ENCODE assay signal across 24 mouse cellular contexts in the genomic region with DNA sequence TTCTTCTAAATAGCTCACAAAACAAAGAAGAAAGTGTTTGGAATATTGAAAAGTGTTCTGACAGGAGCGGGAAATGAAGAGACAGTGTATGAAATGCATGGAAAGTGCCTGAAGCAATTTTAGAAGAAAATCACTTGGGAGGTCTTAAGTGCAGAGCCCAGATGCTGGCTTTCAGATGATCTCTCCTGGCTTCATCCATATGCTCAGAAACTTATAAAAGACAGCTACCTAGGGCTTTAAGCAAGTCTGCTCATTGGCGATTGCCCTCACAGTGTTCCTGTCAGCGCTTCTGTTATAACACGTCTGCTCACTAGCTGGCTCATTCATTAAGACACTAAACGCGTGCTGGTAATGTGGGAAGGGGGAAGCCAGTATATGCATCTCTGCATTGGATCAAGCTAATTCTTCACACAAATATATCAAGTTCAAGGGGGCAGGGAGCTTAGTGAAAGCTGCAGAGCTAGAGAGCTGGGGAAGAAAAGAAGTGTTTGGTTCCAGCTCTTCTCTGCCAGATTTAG.
DNase-seq lines count a peak whose midpoint lies in the region; ATAC-seq lines count a peak whose summit lies in the region.
"Had no signal": no experiment of that assay in that cellular context is flagged by ENCODE, and none has a peak within 500 bp of the region (broad histone marks: within the 10 kb centered on the region; RNA-seq: fewer than 3 reads in every experiment).

No protein-coding gene starts in this region.

- no peak overlapping the region for H3K4me2 ChIP-seq in hindbrain, embryonic 15.5 days
- no peak overlapping the region for H3K4me2 ChIP-seq in hindbrain, embryonic 14.5 days (replicated peaks)
- H3K4me2 ChIP-seq in midbrain, embryonic 16.5 days (ENCODE audit: low read length): no peak overlapping the region
- H3K4me2 ChIP-seq in midbrain, embryonic 11.5 days: no peak overlapping the region
- H3K4me2 ChIP-seq in intestine, embryonic 15.5 days (replicated peaks): no peak overlapping the region
- H3K4me2 ChIP-seq in limb, embryonic 15.5 days: no peak overlapping the region
- H3K4me2 ChIP-seq: hindbrain, embryonic 13.5 days; liver, embryonic 12.5 days; lung, embryonic 14.5 days; midbrain, embryonic 12.5 days had no signal

- ATAC-seq in hindbrain, embryonic 15.5 days (ENCODE audit: low FRiP score, low read depth): peak; percentile 59; the same call in 1 of the 2 replicates
- no peak for ATAC-seq in hindbrain, embryonic 14.5 days (ENCODE audit: low FRiP score)
- ATAC-seq in midbrain, embryonic 16.5 days: peak; percentile 66
- ATAC-seq in midbrain, embryonic 11.5 days (ENCODE audit: low FRiP score): no peak
- ATAC-seq in intestine, embryonic 15.5 days: peak; percentile 20; the same call in 1 of the 2 replicates
- no peak for ATAC-seq in limb, embryonic 15.5 days (ENCODE audit: insufficient number of reproducible peaks, low FRiP score, low TSS enrichment, low read depth)
- ATAC-seq: liver, embryonic 12.5 days; Patski had no signal

- 72% methylated on average over 6 of the region's 6 CpGs for WGBS in hindbrain, embryonic 15.5 days
- 73% methylated on average over 6 of the region's 6 CpGs for WGBS in hindbrain, embryonic 14.5 days
- WGBS in midbrain, embryonic 16.5 days: 66% methylated on average over 6 of the region's 6 CpGs
- WGBS in midbrain, embryonic 11.5 days: 80% methylated on average over 6 of the region's 6 CpGs
- WGBS in intestine, embryonic 15.5 days: 35% methylated on average over 6 of the region's 6 CpGs
- 25% methylated on average over 6 of the region's 6 CpGs for whole genome bisulfite sequencing in limb, embryonic 15.5 days

- no peaks in the 10 kb centered on the region for H3K36me3 ChIP-seq in hindbrain, embryonic 15.5 days
- H3K36me3 ChIP-seq in hindbrain, embryonic 14.5 days (replicated peaks; ENCODE audit: control insufficient read depth, insufficient read depth): no peaks in the 10 kb centered on the region
- H3K36me3 ChIP-seq in midbrain, embryonic 16.5 days (ENCODE audit: control insufficient read depth, insufficient read depth, low read length): no peaks in the 10 kb centered on the region
- H3K36me3 ChIP-seq in midbrain, embryonic 11.5 days (ENCODE audit: control insufficient read depth, insufficient read depth, low read length): no peaks in the 10 kb centered on the region
- no peaks in the 10 kb centered on the region for H3K36me3 ChIP-seq in intestine, embryonic 15.5 days
- no peaks in the 10 kb centered on the region for H3K36me3 ChIP-seq in limb, embryonic 15.5 days
- H3K36me3 ChIP-seq: forebrain, embryonic 10.5 days; hindbrain, embryonic 13.5 days; liver, embryonic 12.5 days; midbrain, embryonic 12.5 days had no signal

- no peaks in the 10 kb centered on the region for H3K4me1 ChIP-seq in hindbrain, embryonic 15.5 days (replicated peaks)
- no peaks in the 10 kb centered on the region for H3K4me1 ChIP-seq in hindbrain, embryonic 14.5 days (replicated peaks; ENCODE audit: control insufficient read depth, insufficient read depth, low read length)
- H3K4me1 ChIP-seq in midbrain, embryonic 16.5 days (ENCODE audit: control insufficient read depth, insufficient read depth, low read length): no peaks in the 10 kb centered on the region
- H3K4me1 ChIP-seq in midbrain, embryonic 11.5 days (ENCODE audit: control insufficient read depth, insufficient read depth, low read length): no peaks in the 10 kb centered on the region
- H3K4me1 ChIP-seq in intestine, embryonic 15.5 days (replicated peaks): peaks cover 3% of the 10 kb centered on the region; the same call in 1 of the 2 replicates
- H3K4me1 ChIP-seq in limb, embryonic 15.5 days: peaks cover 13% of the 10 kb centered on the region; the same call in 1 of the 2 replicates
- H3K4me1 ChIP-seq: forebrain, embryonic 10.5 days; liver, embryonic 12.5 days; midbrain, embryonic 12.5 days had no signal

- no peak overlapping the region for H3K9ac ChIP-seq in hindbrain, embryonic 15.5 days
- H3K9ac ChIP-seq in hindbrain, embryonic 14.5 days: no peak overlapping the region
- no peak overlapping the region for H3K9ac ChIP-seq in midbrain, embryonic 16.5 days (ENCODE audit: low read depth, low read length)
- no peak overlapping the region for H3K9ac ChIP-seq in midbrain, embryonic 11.5 days (ENCODE audit: low read length)
- no peak overlapping the region for H3K9ac ChIP-seq in intestine, embryonic 15.5 days
- no peak overlapping the region for H3K9ac ChIP-seq in limb, embryonic 15.5 days
- H3K9ac ChIP-seq: hindbrain, embryonic 13.5 days; liver, embryonic 12.5 days; lung, embryonic 14.5 days; midbrain, embryonic 12.5 days had no signal

- H3K9me3 ChIP-seq in hindbrain, embryonic 15.5 days: no peaks in the 10 kb centered on the region
- H3K9me3 ChIP-seq in hindbrain, embryonic 14.5 days (ENCODE audit: control insufficient read depth, low read length): no peaks in the 10 kb centered on the region
- H3K9me3 ChIP-seq in midbrain, embryonic 16.5 days (replicated peaks; ENCODE audit: control insufficient read depth, low read length, poor library complexity, severe bottlenecking): no peaks in the 10 kb centered on the region
- no peaks in the 10 kb centered on the region for H3K9me3 ChIP-seq in midbrain, embryonic 11.5 days (ENCODE audit: control insufficient read depth, low read length)
- no peaks in the 10 kb centered on the region for H3K9me3 ChIP-seq in intestine, embryonic 15.5 days
- H3K9me3 ChIP-seq in limb, embryonic 15.5 days: no peaks in the 10 kb centered on the region
- H3K9me3 ChIP-seq: forebrain, embryonic 10.5 days; hindbrain, embryonic 13.5 days; liver, embryonic 12.5 days; midbrain, embryonic 12.5 days had no signal

- DNase-seq in hindbrain, embryonic 14.5 days (ENCODE audit: low spot score): no peak
- DNase-seq in midbrain, embryonic 11.5 days (ENCODE audit: low spot score, missing footprints): no peak
- no peak for DNase-seq in kidney, postnatal 25 days
- DNase-seq in spleen, adult 18-20 months: no peak
- DNase-seq: adrenal gland, adult 8-10 months; cerebellum, postnatal 10 days; gastrocnemius, postnatal 25 days; kidney, adult 2 months; kidney, postnatal 10 days; left cerebral cortex, postnatal 4 days; lung, embryonic 14.5 days; retina, postnatal 1 day; thymus, adult 2 months had no signal

- H3K27me3 ChIP-seq in hindbrain, embryonic 15.5 days: no peaks in the 10 kb centered on the region
- no peaks in the 10 kb centered on the region for H3K27me3 ChIP-seq in hindbrain, embryonic 14.5 days (ENCODE audit: control insufficient read depth, insufficient read depth, low read length)
- H3K27me3 ChIP-seq in midbrain, embryonic 16.5 days (ENCODE audit: control insufficient read depth, insufficient read depth, low read depth, low read length): no peaks in the 10 kb centered on the region
- H3K27me3 ChIP-seq in midbrain, embryonic 11.5 days (ENCODE audit: control insufficient read depth, insufficient read depth, low read length): no peaks in the 10 kb centered on the region
- H3K27me3 ChIP-seq in intestine, embryonic 15.5 days (replicated peaks): no peaks in the 10 kb centered on the region
- no peaks in the 10 kb centered on the region for H3K27me3 ChIP-seq in limb, embryonic 15.5 days
- H3K27me3 ChIP-seq: hindbrain, embryonic 13.5 days; liver, embryonic 12.5 days; midbrain, embryonic 12.5 days; Patski had no signal

- no peak overlapping the region for H3K27ac ChIP-seq in hindbrain, embryonic 15.5 days (replicated peaks)
- H3K27ac ChIP-seq in hindbrain, embryonic 14.5 days: no peak overlapping the region
- no peak overlapping the region for H3K27ac ChIP-seq in midbrain, embryonic 16.5 days (ENCODE audit: low read length)
- H3K27ac ChIP-seq in midbrain, embryonic 11.5 days (ENCODE audit: low read depth, low read length): no peak overlapping the region
- H3K27ac ChIP-seq in intestine, embryonic 15.5 days: 0 out of 2 replicates have a peak overlapping the region, but pooled peaks have one; percentile 13
- 0 out of 2 replicates have a peak overlapping the region, but pooled peaks have one; percentile 50 for H3K27ac ChIP-seq in limb, embryonic 15.5 days
- H3K27ac ChIP-seq: forebrain, embryonic 10.5 days; hindbrain, embryonic 13.5 days; left cerebral cortex, adult 2 months; liver, embryonic 12.5 days; macrophage; midbrain, embryonic 12.5 days had no signal

- H3K4me3 ChIP-seq in hindbrain, embryonic 15.5 days: no peak overlapping the region
- H3K4me3 ChIP-seq in hindbrain, embryonic 14.5 days (replicated peaks; ENCODE audit: low read length): no peak overlapping the region
- H3K4me3 ChIP-seq in midbrain, embryonic 16.5 days (ENCODE audit: low read depth, low read length): no peak overlapping the region
- no peak overlapping the region for H3K4me3 ChIP-seq in midbrain, embryonic 11.5 days (ENCODE audit: low read depth, low read length)
- no peak overlapping the region for H3K4me3 ChIP-seq in intestine, embryonic 15.5 days (replicated peaks)
- no peak overlapping the region for H3K4me3 ChIP-seq in limb, embryonic 15.5 days
- H3K4me3 ChIP-seq: forebrain, embryonic 10.5 days; hindbrain, embryonic 13.5 days; left cerebral cortex, adult 2 months; liver, embryonic 12.5 days; midbrain, embryonic 12.5 days had no signal

Comparison
In these comparisons a context has a peak if more than half of its experiments do, and no peak if none do; other contexts are left out.
1. ATAC-seq: peak in hindbrain, embryonic 15.5 days (single experiment), midbrain, embryonic 16.5 days (single experiment) and intestine, embryonic 15.5 days (single experiment); none in hindbrain, embryonic 14.5 days (single experiment), midbrain, embryonic 11.5 days (single experiment) and limb, embryonic 15.5 days (single experiment).
2. H3K27ac ChIP-seq: peak in intestine, embryonic 15.5 days (single experiment) and limb, embryonic 15.5 days (single experiment); none in hindbrain, embryonic 15.5 days (single experiment), hindbrain, embryonic 14.5 days (single experiment), midbrain, embryonic 16.5 days (single experiment) and midbrain, embryonic 11.5 days (single experiment).